Mouse (Mus musculus) heart, embryonic 13.5 days (tissue): ENCODE measurements around the gene Hist2h3c1. TPM values are rescaled to one million over a fixed set of nuclear protein-coding genes. Genes with fewer than 3 reads are reported as not detected.
"Not testable (repeated sequence)": the region's sequence is repeated elsewhere in the genome, so short reads cannot be mapped to it uniquely, and the experiment has no call there.

Experiments
- ATAC-seq: fragments of 200-750 bp; cut with Nextera tagmentation; 2 replicates; pipeline ENCODE4 v1.8.0; 2017; ENCODE audit warnings: moderate TSS enrichment; ENCODE audit not compliant: insufficient number of reproducible peaks, low FRiP score, low TSS enrichment; ENCODE audit errors: extremely low read depth
- H3K27ac ChIP-seq: fragments of 300-500 bp; sonication (generic); replicated peaks from 2 replicates; pipeline ENCODE4 v1.5.1; 2015; ENCODE audit warnings: moderate library complexity, mild to moderate bottlenecking, inconsistent platforms
- H3K27me3 ChIP-seq: fragments of 300-500 bp; sonication (generic); replicated peaks from 2 replicates; pipeline ENCODE4 v1.6.1; 2015; ENCODE audit warnings: mild to moderate bottlenecking, inconsistent platforms
- H3K36me3 ChIP-seq: fragments of 300-500 bp; sonication (generic); 2 replicates; pipeline ENCODE4 v1.6.1; 2015; ENCODE audit warnings: mild to moderate bottlenecking, inconsistent platforms
- H3K4me1 ChIP-seq: fragments of 300-500 bp; sonication (generic); 2 replicates; pipeline ENCODE4 v1.6.1; 2015; ENCODE audit warnings: inconsistent platforms
- H3K4me2 ChIP-seq: fragments of 300-500 bp; sonication (generic); 2 replicates; pipeline ENCODE4 v1.6.1; 2015; ENCODE audit warnings: inconsistent platforms, mild to moderate bottlenecking, moderate library complexity
- H3K4me3 ChIP-seq: fragments of 300-500 bp; sonication (generic); 2 replicates; pipeline ENCODE4 v1.5.1; 2015; ENCODE audit warnings: moderate library complexity, mild to moderate bottlenecking, inconsistent platforms
- H3K9ac ChIP-seq: fragments of 300-500 bp; sonication (generic); 2 replicates; pipeline ENCODE4 v1.6.1; 2015; ENCODE audit warnings: inconsistent platforms, mild to moderate bottlenecking, moderate library complexity
- H3K9me3 ChIP-seq: fragments of 300-500 bp; sonication (generic); 2 replicates; pipeline ENCODE4 v1.6.1; 2016; ENCODE audit warnings: inconsistent platforms
- WGBS: fragments of 180-500 bp; shearing (Covaris S2); methylation state at CpG from one replicate; pipeline ENCODE4 v1.1.7; 2015; ENCODE audit warnings: mixed read lengths; 5-methylcytosine and 5-hydroxymethylcytosine counted together
- polyA plus RNA-seq: library from polyadenylated mRNA; unstranded; fragments of >200 nt; fragmentation: Nextera tagmentation; extraction: Ambion mirVana; gene quantifications from 2 replicates; pipeline ENCODE4 v1.2.1, GENCODE M21; 2015

Gene Hist2h3c1
- polyA plus RNA-seq, 1 experiment from 2014 or later: 0.24 TPM

GRCm38 (mm10) chr3:96273591-96274465, 27.3 kb downstream of the Hist2h3c1 start:
- WGBS: 77% methylated on average over 17 of the region's 17 CpGs
- Histone ChIP-seq H3K27ac (no peak overlapping the region), H3K4me2 (no peak overlapping the region), H3K36me3 (no peaks in the 10 kb centered on the region), H3K27me3 (no peaks in the 10 kb centered on the region), H3K9ac (no peak overlapping the region), H3K9me3 (no peaks in the 10 kb centered on the region), H3K4me3 (no peak overlapping the region), H3K4me1 (peaks cover 18% of the 10 kb centered on the region)
- no peak for ATAC-seq

- H3K27ac ChIP-seq: peak overlapping the region; percentile 88; the same call in 1 of the 2 replicates
Observed at GRCm38 (mm10) chr3:96277428-96277799, 30.9 kb downstream of the Hist2h3c1 start.

GRCm38 (mm10) chr3:96277800-96278624, 31.5 kb downstream of the Hist2h3c1 start:
- Histone ChIP-seq H3K27ac (peak overlapping the region; percentile 88), H3K36me3 (no peaks in the 10 kb centered on the region), H3K4me3 (peak overlapping the region; percentile 64), H3K27me3 (peaks cover 18% of the 10 kb centered on the region), H3K9ac (peak overlapping the region; percentile 79), H3K9me3 (no peaks in the 10 kb centered on the region), H3K4me2 (peak overlapping the region; percentile 93), H3K4me1 (peaks cover 12% of the 10 kb centered on the region)
- ATAC-seq: peak; percentile 81
- WGBS: under 1% methylated on average over 49 of the region's 49 CpGs

More at GRCm38 (mm10) chr3:96277428-96277799, 30.9 kb downstream of the Hist2h3c1 start:
- Histone ChIP-seq H3K27me3 (peaks cover 13% of the 10 kb centered on the region), H3K4me3 (peak overlapping the region; percentile 64), H3K36me3 (no peaks in the 10 kb centered on the region), H3K9me3 (no peaks in the 10 kb centered on the region), H3K9ac (peak overlapping the region; percentile 79), H3K4me1 (peaks cover 12% of the 10 kb centered on the region), H3K4me2 (peak overlapping the region; percentile 93)
- WGBS: 14% methylated on average over 8 of the region's 8 CpGs
- ATAC-seq: no peak

GRCm38 (mm10) chr3:96280660-96281059, 34.2 kb downstream of the Hist2h3c1 start:
- H3K36me3 ChIP-seq: no peaks in the 10 kb centered on the region
- no peak overlapping the region for H3K27ac ChIP-seq
- no peak overlapping the region for H3K4me3 ChIP-seq
- ATAC-seq: no peak
- no peaks in the 10 kb centered on the region for H3K9me3 ChIP-seq
- peaks cover 38% of the 10 kb centered on the region for H3K27me3 ChIP-seq
- no peak overlapping the region for H3K9ac ChIP-seq
- no peak overlapping the region for H3K4me2 ChIP-seq
- 53% methylated on average over 6 of the region's 6 CpGs for WGBS
- H3K4me1 ChIP-seq: peaks cover 17% of the 10 kb centered on the region

GRCm38 (mm10) chr3:96284457-96284856, 38.0 kb downstream of the Hist2h3c1 start:
- WGBS: 8% methylated on average over 4 of the region's 4 CpGs

GRCm38 (mm10) chr3:96287334-96287733, 40.8 kb downstream of the Hist2h3c1 start:
- H3K4me2 ChIP-seq, H3K27ac ChIP-seq, H3K4me3 ChIP-seq, H3K9me3 ChIP-seq, H3K36me3 ChIP-seq, H3K4me1 ChIP-seq, H3K9ac ChIP-seq, ATAC-seq: not testable (repeated sequence)
- WGBS: 84% methylated on average over 11 of the region's 11 CpGs
- peaks cover 34% of the 10 kb centered on the region for H3K27me3 ChIP-seq

More at GRCm38 (mm10) chr3:96284457-96284856, 38.0 kb downstream of the Hist2h3c1 start:
- peaks cover 45% of the 10 kb centered on the region for H3K27me3 ChIP-seq
- no peak overlapping the region for H3K4me3 ChIP-seq
- no peaks in the 10 kb centered on the region for H3K9me3 ChIP-seq
- no peak overlapping the region for H3K9ac ChIP-seq
- 0 out of 2 replicates have a peak, but pooled peaks cover 5% of the 10 kb centered on the region for H3K4me1 ChIP-seq
- peak overlapping the region; percentile 46 for H3K4me2 ChIP-seq
- H3K27ac ChIP-seq: no peak overlapping the region
- H3K36me3 ChIP-seq: no peaks in the 10 kb centered on the region
- no peak for ATAC-seq

GRCm38 (mm10) chr3:96289201-96289600, 42.7 kb downstream of the Hist2h3c1 start:
- no peaks in the 10 kb centered on the region for H3K36me3 ChIP-seq
- 55% methylated on average over 3 of the region's 3 CpGs for WGBS

GRCm38 (mm10) chr3:96290727-96291126, 44.2 kb downstream of the Hist2h3c1 start:
- 80% methylated on average over 3 of the region's 3 CpGs for WGBS

More at GRCm38 (mm10) chr3:96289201-96289600, 42.7 kb downstream of the Hist2h3c1 start:
- no peaks in the 10 kb centered on the region for H3K9me3 ChIP-seq
- no peaks in the 10 kb centered on the region for H3K4me1 ChIP-seq
- H3K27ac ChIP-seq: no peak overlapping the region
- H3K27me3 ChIP-seq: peaks cover 34% of the 10 kb centered on the region
- H3K4me2 ChIP-seq: no peak overlapping the region
- no peak overlapping the region for H3K9ac ChIP-seq
- ATAC-seq: no peak
- no peak overlapping the region for H3K4me3 ChIP-seq

GRCm38 (mm10) chr3:96292641-96293040, 46.2 kb downstream of the Hist2h3c1 start:
- H3K4me2 ChIP-seq: no peak overlapping the region
- no peaks in the 10 kb centered on the region for H3K9me3 ChIP-seq
- no peaks in the 10 kb centered on the region for H3K36me3 ChIP-seq
- no peak for ATAC-seq
- H3K4me3 ChIP-seq: no peak overlapping the region
- peaks cover 18% of the 10 kb centered on the region for H3K27me3 ChIP-seq
- WGBS: 64% methylated on average over 6 of the region's 6 CpGs
- H3K4me1 ChIP-seq: no peaks in the 10 kb centered on the region
- H3K9ac ChIP-seq: no peak overlapping the region
- no peak overlapping the region for H3K27ac ChIP-seq

More at GRCm38 (mm10) chr3:96290727-96291126, 44.2 kb downstream of the Hist2h3c1 start:
- not testable (repeated sequence) for ATAC-seq, H3K27ac ChIP-seq, H3K9ac ChIP-seq, H3K4me3 ChIP-seq, H3K9me3 ChIP-seq, H3K4me1 ChIP-seq, H3K4me2 ChIP-seq, H3K36me3 ChIP-seq
- peaks cover 25% of the 10 kb centered on the region for H3K27me3 ChIP-seq

GRCm38 (mm10) chr3:96293368-96293767, 46.9 kb downstream of the Hist2h3c1 start:
- Histone ChIP-seq H3K9ac (no peak overlapping the region), H3K27ac (no peak overlapping the region), H3K4me1 (no peaks in the 10 kb centered on the region), H3K9me3 (no peaks in the 10 kb centered on the region), H3K4me2 (no peak overlapping the region), H3K4me3 (no peak overlapping the region), H3K36me3 (no peaks in the 10 kb centered on the region), H3K27me3 (peaks cover 18% of the 10 kb centered on the region)
- WGBS: 44% methylated on average over 5 of the region's 5 CpGs
- no peak for ATAC-seq

- no peak within 1 kb of the TSS for H3K4me3 ChIP-seq
- H3K9ac ChIP-seq: no peak within 1 kb of the TSS
- no peak for ATAC-seq
- no peaks in the 10 kb centered on the region for H3K4me1 ChIP-seq
- no peaks in the 10 kb centered on the region for H3K36me3 ChIP-seq
- peaks cover 18% of the 10 kb centered on the region for H3K27me3 ChIP-seq
- no peak within 1 kb of the TSS for H3K4me2 ChIP-seq
- no peak within 1 kb of the TSS for H3K27ac ChIP-seq
- no peaks in the 10 kb centered on the region for H3K9me3 ChIP-seq
- 78% methylated on average over 4 of the region's 4 CpGs for WGBS
Observed at GRCm38 (mm10) chr3:96293787-96294186, 47.3 kb downstream of the Hist2h3c1 start, which contains the start of gene Fcgr1. Gene Fcgr1, minus strand, starts transcription at chr3:96293969.
